Mouse (Mus musculus) adrenal gland, postnatal 36 days (tissue): ENCODE data around the gene Trim13. TPM values are rescaled to one million over a fixed set of nuclear protein-coding genes. Genes with fewer than 3 reads are reported as not detected.
"Not testable (repeated sequence)": the region's sequence is repeated elsewhere in the genome, so short reads cannot be mapped to it uniquely, and the experiment has no call there.

ENCODE experiments used
- DNase-seq, 2 experiments: peaks; one replicate each; pipeline ENCODE4 v3.0.0; 2021; ENCODE audit warnings: mixed read lengths in 1 of 2
- long read RNA-seq, 2 experiments: library from polyadenylated mRNA; stranded (forward); transcript quantifications; one replicate each; pipeline ENCODE4 v2.0.0; 2021; ENCODE audit warnings: borderline sequencing depth in 2 of 2
- total RNA-seq, 2 experiments: library from RNA; stranded (reverse); gene quantifications; 2 replicates each; pipeline ENCODE4 v1.2.3; 2021

The Trim13 gene
- 1 to 10 TPM; 5.3 to 7.0 TPM for total RNA-seq
- long read RNA-seq, experiment 1, partial matches to known transcripts, result 2 of 3 reads
- long read RNA-seq, experiment 1, other reads (novel, unspliced or antisense), result 0 of 3 reads
- long read RNA-seq, experiment 2, result 0 reads

DNA sequence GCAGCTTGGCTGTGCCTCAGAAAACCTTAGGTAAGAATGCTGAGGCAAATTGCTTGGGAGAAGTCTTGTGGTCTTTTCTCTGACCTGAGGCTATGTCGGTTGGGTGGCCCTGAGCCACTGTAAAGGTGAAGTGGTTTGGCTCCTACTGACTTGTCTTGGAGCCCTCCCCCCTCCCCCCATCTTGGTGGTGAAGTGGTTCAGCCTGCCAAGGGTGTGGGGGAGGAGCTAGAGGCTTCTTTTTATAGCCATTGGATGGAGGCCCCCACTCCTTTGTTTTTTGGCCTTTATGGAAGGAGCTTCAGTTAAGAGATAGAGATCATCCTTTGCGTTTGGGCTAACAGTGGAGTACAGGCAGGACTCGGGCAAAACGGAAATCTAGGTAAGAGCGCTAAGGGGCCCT, at the start of gene Trim13:
Gene Trim13, plus strand, starts transcription at position 280 of the 400 bp plus-strand sequence.
- no peak for DNase-seq

DNA sequence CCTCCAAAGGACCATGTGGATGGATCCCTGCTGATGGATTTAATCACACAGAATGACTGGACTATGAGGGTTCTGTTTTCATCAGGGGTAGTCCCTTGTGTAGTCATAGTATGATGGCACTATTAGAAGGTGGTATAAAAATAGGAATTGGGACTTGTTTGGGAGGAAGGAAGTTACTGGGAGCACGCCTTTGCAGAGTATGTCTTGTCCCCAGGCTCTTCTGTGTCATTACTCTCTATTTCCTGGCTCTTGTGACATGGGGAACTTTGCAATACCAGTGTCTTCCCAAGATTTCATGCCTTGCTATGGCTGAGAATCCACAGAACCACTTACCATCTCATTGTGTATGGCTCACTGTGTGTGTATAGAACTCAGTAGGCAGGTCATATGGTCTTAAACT, 49.4 kb upstream of the Trim13 start:
- no peak for DNase-seq

DNA sequence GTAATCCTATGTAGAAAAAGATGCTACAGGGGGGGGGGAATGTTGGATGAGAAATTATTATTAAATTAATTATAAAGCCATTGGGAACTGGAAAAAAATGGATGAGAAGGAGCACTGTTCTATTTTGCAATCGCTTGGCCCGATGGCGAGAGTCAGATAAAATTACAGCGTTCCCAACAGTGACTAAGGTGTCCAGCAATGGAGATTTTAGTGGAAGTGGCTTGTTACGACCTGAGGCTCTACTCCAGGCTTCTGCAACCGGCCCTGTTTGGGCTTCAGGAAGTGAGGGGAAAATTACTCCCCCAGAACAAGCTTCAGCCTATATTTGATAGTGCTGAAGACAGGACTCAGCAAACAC, 42.1 kb upstream of the Trim13 start:
- peak; percentile 19 to 25 for DNase-seq

DNA sequence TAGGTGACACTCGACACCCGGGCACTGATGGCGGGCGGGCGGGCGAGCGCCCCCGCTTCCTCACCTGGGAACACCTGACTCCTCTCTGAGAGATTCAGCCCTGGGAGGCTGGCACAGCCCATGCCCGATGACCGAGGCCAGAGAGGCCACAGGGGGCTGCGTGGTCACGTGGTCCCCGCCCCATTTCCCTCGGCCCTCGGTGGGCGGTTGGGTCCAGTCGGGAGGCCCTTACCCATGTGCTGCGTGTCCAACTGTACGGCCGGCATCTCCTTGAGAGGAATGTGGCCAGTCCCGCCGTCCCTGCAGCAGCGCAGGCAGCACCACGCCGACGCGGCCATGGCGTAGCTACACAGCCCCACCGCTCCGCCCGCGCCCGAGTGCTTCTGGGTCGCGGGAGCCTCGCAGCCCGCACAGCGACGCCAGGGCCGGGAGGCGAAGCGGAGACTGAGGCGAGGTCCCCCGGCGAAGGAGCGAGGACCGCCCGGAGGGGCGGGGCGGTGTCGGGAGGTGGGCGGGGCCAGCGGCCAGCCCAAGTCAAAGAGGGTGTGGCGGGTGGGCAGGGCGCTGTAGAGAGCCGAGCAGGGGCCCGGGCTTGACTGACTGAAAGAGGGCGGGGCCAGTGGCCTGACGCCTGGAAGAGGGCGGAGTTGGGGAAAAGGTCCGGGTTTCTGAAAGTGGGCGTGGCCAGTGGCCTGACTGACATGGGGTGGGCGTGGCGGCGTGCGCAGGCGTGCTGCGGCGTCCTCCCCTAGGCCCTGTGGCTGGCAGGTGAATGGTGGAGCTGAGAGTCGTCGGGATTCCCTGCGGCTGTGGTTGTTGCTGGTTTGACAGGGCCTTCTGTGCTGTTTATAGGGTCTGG, 41.5 kb upstream of the Trim13 start, which contains the start of gene Spryd7:
Gene Spryd7, minus strand, starts transcription at position 598 of the 859 bp plus-strand sequence.
- DNase-seq, result peak; percentile 98

DNA sequence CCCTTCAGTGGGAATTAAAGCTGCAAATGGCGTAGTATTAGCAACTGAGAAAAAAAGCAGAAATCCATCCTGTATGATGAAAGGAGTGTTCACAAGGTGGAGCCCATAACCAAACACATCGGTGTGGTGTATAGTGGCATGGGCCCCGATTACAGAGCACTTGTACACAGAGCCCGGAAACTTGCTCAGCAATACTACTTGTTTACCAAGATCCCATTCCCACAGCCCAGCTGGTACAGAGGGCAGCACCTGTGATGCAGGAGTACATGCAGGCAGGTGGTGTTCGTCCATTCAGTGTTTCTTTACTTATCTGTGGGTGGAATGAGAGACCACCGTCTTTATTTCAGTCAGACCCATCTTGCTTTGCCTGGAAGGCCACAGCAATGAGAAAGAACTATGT, 39.1 kb upstream of the Trim13 start:
- DNase-seq, result no peak

DNA sequence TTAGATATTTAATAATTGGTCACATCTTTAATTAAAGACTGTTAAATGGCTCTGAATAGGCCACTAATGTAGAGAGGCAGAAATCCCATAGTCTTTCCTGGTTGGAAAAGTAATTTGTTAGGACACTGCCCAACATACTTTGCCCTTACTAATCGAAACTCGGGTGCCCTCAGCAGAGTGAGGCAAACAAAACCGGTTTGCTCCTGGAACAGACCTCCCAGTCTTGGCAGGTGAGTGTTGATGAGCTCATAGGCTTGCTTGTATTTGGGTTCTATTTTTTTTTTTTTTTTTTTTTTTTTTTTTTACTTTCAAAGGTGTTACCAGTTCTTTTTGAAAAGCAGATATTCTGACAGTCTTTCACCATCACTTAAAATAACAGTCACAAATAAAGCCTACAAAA, 38.2 kb upstream of the Trim13 start:
- DNase-seq, result no peak

DNA sequence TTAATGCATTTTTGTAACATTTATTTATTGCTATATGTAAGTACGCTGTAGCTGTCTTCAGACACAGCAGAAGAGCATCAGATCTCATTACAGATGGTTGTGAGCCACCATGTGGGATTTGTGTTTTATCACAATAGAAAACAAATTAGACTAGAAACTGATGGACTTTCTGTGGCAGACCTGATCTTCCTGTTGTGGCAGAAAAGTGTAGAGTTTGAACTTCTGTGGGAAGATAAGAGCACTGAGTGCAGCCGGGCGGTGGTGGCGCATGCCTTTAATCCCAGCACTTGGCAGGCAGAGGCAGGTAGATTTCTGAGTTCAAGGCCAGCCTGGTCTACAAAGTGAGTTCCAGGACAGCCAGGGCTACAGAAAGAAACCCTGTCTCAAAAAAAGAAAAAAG, 31.8 kb upstream of the Trim13 start:
- DNase-seq, result not testable (repeated sequence)

DNA sequence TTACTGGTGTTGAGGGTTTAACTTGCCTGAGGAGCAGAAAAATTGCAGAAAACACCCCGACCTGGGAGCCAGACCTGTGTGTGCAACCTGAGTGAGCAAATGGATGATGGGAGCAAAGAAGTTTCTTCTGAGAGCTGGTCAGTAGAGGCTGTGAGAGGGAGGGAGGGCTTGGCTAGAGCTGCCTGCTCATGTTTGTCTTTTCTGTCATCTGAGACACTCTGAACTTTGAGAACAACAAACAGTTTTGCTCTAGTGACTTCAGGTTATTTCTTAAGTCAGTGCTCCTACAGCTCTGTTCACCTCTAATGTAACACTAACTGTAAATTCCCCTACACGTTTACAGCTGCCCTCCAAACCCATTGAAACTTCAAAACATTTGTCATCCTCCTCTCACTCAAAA, 28.7 kb upstream of the Trim13 start:
- no peak for DNase-seq

DNA sequence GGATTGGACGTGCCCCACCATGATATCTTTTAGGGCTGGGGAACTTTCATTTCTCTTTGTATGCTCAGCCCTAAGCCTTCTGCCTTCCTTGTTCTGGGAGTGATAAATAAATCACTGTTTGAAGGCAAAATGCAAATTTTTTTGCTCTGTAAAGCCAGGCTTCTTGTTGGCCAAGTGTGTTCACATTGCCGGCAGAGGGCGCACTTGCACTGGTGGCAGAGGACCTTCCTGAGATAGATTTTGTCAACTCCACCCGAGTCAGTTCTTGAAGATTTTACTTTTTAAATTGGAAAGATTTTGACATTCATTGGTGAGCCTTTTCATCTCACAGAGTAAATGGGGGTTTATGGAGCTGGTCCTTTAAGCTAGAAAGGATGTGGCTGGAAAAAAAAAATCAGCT, 26.7 kb upstream of the Trim13 start:
- peak; percentile 91 to 93 for DNase-seq

DNA sequence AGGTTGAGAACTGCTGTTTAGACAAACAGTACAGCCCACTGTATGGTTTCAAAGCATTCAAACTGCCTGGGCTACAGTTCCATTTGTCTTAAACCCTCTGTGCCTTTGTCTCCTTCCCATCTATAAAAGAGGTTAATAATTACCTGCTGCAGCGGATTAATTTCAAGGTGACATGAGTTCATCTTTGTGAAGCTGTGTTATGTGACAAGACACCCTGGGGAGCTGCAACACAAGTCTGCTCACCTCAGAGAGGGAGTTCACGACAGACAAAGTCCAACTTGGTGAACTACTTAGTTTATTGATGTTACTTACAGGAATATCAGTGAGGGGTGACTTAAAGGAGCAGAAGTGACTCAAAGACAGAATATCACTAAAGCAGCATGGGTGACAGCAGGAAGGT, 25.9 kb upstream of the Trim13 start:
- DNase-seq, result no peak

DNA sequence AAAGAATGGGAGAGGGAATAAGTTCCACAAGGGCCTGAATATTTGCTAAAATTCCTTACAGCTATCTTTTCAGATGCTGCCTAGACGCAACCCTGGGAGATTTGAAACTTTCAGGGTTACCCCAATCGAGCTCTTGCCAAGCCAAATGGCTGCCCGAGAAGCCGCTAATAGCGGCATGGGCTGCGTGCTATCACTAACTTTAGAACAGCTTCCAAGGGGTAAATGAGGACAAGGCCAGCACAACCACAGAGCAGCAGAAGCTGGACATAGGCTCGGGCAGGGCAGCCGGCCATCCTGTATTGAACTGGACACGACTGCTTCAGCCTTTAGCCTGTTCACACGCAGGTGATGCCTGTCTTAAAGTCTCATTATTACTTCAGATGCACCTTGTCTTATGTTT, 23.0 kb upstream of the Trim13 start:
- DNase-seq, result peak; percentile 54 to 57

DNA sequence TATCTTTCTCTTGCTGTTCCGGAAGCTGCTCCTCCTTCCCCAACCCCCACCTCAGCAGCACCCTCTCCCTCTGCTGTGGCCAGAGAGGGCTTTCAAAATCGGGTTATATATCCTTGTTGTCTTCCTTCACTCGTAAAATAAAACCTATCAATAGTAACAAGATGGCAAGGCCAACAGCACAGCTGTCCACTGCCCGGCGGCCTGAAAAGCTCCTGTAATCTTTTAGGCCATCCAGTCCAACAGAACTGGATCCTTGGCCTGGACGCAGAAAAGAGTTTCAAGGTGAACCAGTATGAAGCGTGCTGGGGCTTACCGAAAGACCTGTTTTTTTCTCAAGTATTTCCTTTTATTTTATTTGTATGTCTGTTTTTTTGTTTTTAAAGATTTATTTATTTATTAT, 22.1 kb upstream of the Trim13 start:
- no peak for DNase-seq

DNA sequence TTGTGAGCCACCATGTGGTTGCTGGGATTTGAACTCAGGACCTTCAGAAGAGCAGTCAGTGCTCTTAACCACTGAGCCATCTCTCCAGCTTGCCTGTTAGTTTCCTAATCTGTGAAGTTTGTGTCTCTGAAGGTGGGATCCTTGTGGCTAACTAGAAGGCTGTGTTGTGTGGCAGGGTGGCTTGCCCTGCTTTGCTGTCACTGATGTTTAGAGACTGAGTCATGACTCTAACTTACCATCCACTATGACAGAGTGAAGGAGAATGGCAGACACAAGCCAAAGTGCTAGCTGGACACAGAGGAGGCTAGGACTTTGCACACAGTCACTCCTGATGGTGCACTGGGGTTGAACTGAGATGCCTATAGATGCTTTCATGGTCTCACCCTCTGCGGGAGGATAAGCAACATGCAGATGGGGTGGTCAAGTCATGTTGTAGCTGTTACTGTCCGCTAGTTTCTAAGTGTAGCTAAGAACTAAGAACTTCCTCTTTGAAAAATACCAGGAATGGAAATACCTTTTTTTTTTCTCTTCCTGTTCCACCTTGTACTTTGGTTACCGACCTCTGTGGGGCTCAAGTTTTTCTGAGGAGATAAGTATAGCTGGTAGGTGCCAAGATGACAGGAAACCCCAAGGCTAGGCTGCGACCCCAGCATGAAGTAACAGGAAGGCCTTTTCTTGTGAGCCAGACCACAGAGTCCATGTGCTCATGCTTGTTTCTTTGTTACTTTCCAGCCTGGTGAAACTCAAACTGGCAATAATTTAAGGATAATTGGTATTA, 8.6 kb upstream of the Trim13 start:
- DNase-seq, result no peak

DNA sequence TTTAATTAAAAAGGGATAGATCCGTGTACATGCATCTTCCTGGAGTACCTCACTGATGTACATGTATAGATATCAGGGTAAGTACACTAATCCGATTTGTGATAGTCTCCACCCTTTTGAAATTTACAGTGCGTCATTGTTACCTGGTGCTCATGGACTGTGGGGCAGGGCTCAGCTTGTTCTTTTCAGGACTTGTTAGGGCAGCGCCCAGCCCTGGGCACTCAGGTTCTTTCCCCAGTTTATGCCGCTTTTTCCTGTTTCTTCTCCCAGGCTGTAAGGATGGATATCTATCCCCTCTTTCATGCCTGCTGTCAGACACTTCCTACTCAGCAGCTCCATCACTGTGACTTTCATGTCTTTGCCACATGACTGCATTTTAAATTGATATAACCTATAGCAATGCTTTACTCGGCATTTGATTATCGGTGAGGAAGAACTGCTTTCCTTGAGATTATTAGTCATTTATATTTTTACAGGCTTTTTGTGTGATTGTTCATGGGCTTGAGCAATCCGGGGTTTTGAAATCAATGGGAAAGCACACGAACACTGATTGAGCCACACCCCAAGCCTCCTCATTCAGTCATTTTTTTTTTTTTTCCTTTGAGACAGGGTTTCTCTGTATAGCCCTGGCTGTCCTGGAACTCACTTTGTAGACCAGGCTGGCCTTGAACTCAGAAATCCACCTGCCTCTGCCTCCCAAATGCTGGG, 1.2 kb upstream of the Trim13 start:
- DNase-seq, result peak in 1 of 2 experiments; percentile 21

DNA sequence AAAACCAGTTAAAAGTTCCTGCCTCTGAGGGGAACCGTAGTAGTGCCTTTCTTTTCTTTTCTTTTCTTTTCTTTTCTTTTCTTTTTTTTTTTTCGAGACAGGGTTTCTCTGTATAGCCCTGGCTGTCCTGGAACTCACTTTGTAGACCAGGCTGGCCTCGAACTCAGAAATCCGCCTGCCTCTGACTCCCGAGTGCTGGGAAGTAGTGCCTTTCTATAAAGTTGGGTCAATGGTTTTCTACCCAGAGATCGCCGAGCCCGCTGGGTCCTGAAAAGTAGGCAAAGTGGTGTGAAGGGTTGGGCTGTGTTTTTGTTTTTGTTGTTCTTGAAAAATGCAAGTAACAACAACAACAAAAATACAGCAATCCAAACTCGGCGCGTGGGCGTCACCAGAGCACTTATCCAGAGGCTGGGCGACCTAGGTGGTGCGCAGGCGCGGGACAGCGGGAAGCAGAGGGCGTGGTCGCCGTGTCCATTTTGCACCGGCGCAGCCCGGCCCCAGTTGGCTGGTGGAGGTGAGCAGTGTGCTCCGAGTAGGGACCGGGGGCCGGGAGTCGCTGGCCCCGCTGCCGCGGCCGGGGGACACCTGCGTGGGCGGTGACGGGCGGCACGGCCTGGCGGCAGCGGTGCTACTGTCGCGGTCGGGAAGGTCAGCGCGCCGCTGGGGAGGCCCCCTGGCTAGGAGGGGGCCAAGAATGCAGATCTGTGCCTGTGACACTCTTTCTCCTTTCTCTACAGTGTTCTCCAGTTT, 1.2 kb downstream of the Trim13 start:
- peak; percentile 95 to 96 for DNase-seq

DNA sequence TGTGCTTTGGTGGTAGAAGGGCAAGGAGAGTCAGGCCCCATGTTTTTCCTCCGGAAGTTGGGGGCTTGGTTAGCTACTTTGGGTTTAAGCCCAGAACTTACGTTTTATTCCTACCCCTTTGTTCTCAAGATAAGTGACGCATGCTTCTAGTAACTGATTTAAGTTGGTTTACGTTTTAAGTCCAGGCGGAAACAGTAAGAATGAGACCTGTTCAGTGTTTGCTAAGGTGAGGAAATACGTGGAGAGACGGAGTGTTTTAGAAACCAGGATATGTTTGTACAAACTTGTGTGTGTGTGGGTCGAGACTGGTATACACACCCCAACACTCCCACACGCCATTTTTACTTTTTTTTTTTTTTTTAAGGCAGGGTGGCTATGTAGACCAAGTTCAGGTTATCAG, 3.3 kb downstream of the Trim13 start:
- no peak for DNase-seq

DNA sequence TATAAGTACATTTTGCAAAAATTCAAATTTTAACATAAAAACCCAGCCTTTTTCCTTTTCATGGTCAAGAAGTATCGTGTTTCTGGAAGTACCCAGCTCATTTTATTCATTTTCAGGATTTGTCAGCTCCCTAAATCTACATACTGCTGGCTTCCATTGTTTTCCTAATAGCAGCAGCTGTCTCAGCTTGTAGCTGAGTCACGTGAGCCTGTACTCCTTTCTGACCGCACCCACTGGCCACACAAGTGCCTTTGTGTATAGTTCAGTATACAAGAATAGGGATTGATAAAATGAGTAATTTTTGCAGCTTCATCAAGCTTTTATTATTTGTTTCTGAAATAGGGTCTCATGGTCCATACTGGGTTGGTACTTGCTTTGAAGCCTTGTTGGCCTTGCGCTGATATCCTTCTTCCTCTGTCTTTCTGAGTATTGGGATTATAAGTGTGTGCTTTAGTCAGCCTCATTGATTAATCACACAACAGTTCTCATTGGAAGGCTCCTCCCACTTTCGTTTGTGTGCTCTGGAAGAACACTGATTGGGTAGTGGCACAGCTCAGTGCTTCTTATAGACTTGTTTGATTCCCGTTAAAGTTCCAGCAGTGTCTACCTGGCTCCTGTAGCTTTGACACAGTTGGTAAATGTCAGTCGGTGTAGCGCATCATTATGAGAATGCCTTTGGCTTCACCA, 5.2 kb downstream of the Trim13 start:
- no peak for DNase-seq

DNA sequence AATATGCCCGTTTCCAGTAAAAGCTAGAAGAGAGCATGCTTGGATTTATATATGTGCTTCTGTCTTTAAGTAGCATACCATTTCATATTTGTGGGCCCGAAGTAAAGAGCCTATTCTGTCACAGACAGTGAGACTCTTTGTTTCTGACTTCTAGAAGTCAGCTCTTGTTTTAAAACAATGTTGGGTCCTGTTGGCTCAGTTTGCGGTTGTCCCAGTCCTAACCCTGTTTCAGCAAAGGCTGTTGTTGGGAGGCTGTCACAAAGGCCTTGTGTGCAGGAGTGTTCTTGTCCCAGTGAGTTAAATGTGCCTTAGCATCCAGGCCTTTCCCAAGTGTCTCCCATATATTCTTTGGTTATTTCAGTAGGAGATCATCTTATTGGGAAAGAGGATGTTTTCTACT, 6.0 kb downstream of the Trim13 start:
- DNase-seq, result no peak

DNA sequence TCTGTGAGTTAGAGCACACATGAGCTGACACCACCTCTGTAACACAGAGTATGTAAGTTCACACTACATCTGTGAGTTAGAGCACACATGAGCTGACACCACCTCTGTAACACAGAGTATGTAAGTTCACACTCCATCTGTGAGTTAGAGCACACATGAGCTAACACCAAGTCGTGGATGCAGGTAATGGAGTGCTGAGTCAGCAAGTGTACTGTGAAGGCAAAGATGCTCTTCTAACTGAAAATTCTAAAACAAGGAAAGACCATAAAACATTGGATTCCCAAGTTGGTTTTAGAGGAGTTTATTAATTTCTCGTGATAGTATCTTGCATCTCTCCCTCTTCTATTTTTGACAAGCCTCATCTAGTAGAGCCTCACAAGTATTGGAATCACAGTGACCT, 8.0 kb downstream of the Trim13 start:
- not testable (repeated sequence) for DNase-seq

DNA sequence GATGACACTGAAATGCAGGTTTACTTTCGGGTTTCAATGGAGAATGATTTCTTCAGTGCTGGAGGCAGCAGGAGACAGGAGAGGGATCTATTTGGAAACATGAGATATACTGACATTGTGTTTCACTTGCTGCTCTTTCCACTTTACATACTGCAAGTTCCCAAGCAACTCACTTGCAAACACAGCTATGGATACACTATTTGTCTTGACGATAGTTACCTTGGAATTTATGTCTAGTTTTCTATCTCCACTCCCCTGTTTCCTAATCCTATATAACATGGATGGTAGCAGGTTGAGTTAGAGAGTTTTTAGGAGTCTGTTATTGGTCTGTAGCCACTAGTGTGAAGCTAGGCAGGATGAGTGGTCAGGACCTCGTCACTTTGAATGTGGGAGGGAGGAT, 9.1 kb downstream of the Trim13 start, which contains the start of gene Kcnrg:
Gene Kcnrg, plus strand, starts transcription at position 301 of the 400 bp plus-strand sequence.
- no peak for DNase-seq

DNA sequence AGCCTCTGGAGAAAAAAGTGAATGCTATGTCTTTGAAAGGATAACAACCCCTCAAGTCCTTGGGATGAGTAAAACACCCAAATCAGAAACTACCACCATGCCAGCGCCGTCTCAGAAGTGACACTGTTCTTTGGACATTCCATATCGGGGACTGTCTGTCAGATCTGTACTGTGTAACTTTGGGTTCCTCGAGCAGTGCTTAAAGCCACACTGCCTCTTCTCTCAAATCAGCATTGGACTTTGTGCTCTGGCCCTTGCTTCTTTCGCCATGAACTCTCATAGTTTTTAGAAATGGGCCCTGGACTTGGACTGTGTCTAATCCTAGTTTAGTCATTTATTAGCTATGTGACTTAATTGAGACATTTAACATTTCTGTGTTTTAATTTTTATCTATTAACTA, 13.7 kb downstream of the Trim13 start:
- no peak for DNase-seq
